8 mouse cellular contexts compared by ENCODE assay signal in genomic region chr5:134372926-134373658, GRCm38 (mm10). TPM values are rescaled to one million over a fixed set of nuclear protein-coding genes. Genes with fewer than 3 reads are reported as not detected.
DNase-seq lines count a peak whose midpoint lies in the region; ATAC-seq and TF ChIP-seq lines count a peak whose summit lies in the region.
"Had no signal": no experiment of that assay in that cellular context is flagged by ENCODE, and none has a peak within 500 bp of the region (broad histone marks: within the 10 kb centered on the region; RNA-seq: fewer than 3 reads in every experiment).

No protein-coding gene starts in this region.

- TF ChIP-seq CTCF in liver, embryonic 14.5 days (IDR thresholded peaks at IDR 0.05; ENCODE audit: low read depth): peak; percentile 53
- TF ChIP-seq CTCF in E14TG2a.4 (conservative IDR thresholded peaks at IDR 0.05; ENCODE audit: low read length): peak; percentile 79
- peak; percentile 25; the same call in 1 of the 2 replicates for TF ChIP-seq CTCF in brain, embryonic 14.5 days (IDR thresholded peaks at IDR 0.05; ENCODE audit: borderline replicate concordance, extremely low read depth, insufficient read depth, insufficient read length)

- 78% methylated on average over 6 of the region's 6 CpGs for WGBS in liver, embryonic 14.5 days (ENCODE audit: insufficient replicate concordance)
- 79% methylated on average over 6 of the region's 6 CpGs for WGBS in liver, embryonic 12.5 days (ENCODE audit: insufficient replicate concordance)

- no peak overlapping the region for H3K4me3 ChIP-seq in liver, embryonic 14.5 days (ENCODE audit: insufficient read depth in 1 of 2, low read depth in 2 of 2, low read length in 2 of 2)
- no peak overlapping the region for H3K4me3 ChIP-seq in liver, embryonic 12.5 days
- H3K4me3 ChIP-seq in E14TG2a.4 (replicated peaks; ENCODE audit: low read length): no peak overlapping the region
- H3K4me3 ChIP-seq: erythroblast, embryonic 14.5 days had no signal

- no peak overlapping the region for H3K27ac ChIP-seq in liver, embryonic 14.5 days
- no peak overlapping the region for H3K27ac ChIP-seq in liver, embryonic 12.5 days

- no peaks in the 10 kb centered on the region for H3K4me1 ChIP-seq in liver, embryonic 14.5 days (replicated peaks; ENCODE audit: control insufficient read depth in 2 of 2, insufficient read depth in 2 of 2, low read length in 1 of 2)
- 0 out of 2 replicates have a peak, but pooled peaks cover 6% of the 10 kb centered on the region for H3K4me1 ChIP-seq in liver, embryonic 12.5 days
- H3K4me1 ChIP-seq in E14TG2a.4 (replicated peaks; ENCODE audit: low read depth, low read length): peaks cover 54% of the 10 kb centered on the region

- TF ChIP-seq EP300 in liver, embryonic 14.5 days (IDR thresholded peaks at IDR 0.05; ENCODE audit: low read depth): no peak

- H3K36me3 ChIP-seq in liver, embryonic 14.5 days (replicated peaks; ENCODE audit: control insufficient read depth, insufficient read depth, low read depth): no peaks in the 10 kb centered on the region
- peaks cover 20% of the 10 kb centered on the region; the same call in 1 of the 2 replicates for H3K36me3 ChIP-seq in liver, embryonic 12.5 days
- H3K36me3 ChIP-seq in E14TG2a.4 (ENCODE audit: insufficient read depth, low read length): peaks cover 83% of the 10 kb centered on the region

- H3K27me3 ChIP-seq in liver, embryonic 14.5 days (ENCODE audit: control insufficient read depth, insufficient read depth, low read length): no peaks in the 10 kb centered on the region
- H3K27me3 ChIP-seq in liver, embryonic 12.5 days (replicated peaks): no peaks in the 10 kb centered on the region
- H3K27me3 ChIP-seq in E14TG2a.4 (ENCODE audit: insufficient read depth, low read length): no peaks in the 10 kb centered on the region

- TF ChIP-seq POLR2A in brain, embryonic 14.5 days (IDR thresholded peaks at IDR 0.05; ENCODE audit: borderline replicate concordance, extremely low read depth, insufficient read depth, insufficient read length, poor library complexity, severe bottlenecking): no peak

- ATAC-seq in liver, embryonic 14.5 days (ENCODE audit: insufficient read depth): no peak
- ATAC-seq in liver, embryonic 12.5 days: no peak

- H3K4me2 ChIP-seq in liver, embryonic 14.5 days (ENCODE audit: low read depth): no peak overlapping the region
- no peak overlapping the region for H3K4me2 ChIP-seq in liver, embryonic 12.5 days

- DNase-seq in liver, embryonic 14.5 days (ENCODE audit: low read depth in 3 of 3, low spot score in 3 of 3): no peak
- DNase-seq in brain, embryonic 14.5 days (ENCODE audit: low read depth): no peak
- DNase-seq in thymus, postnatal 14 days: peak; percentile 66
- DNase-seq in c-Kit-positive CD71-positive TER-119-positive erythroid progenitor cells, embryonic 14.5 days (ENCODE audit: low spot score): no peak
- no peak for DNase-seq in heart, adult 8-10 months (ENCODE audit: low spot score)

- H3K9ac ChIP-seq in liver, embryonic 14.5 days (replicated peaks): no peak overlapping the region
- H3K9ac ChIP-seq in liver, embryonic 12.5 days: no peak overlapping the region

- H3K9me3 ChIP-seq in liver, embryonic 14.5 days (ENCODE audit: control insufficient read depth, low read length): no peaks in the 10 kb centered on the region
- no peaks in the 10 kb centered on the region for H3K9me3 ChIP-seq in liver, embryonic 12.5 days (replicated peaks)
- H3K9me3 ChIP-seq in E14TG2a.4 (ENCODE audit: low read length): no peaks in the 10 kb centered on the region

RNA-seq across cellular contexts. Expression of gene Gtf2i, which starts 58.5 kb away (rescaled TPM):
- polyA plus RNA-seq in liver, embryonic 14.5 days (2012; rRNA removed): 19.5 and 26.5 TPM in 2 replicates
- 26.1 and 29.8 TPM in 2 replicates for polyA plus RNA-seq in liver, embryonic 14.5 days (2014; fragmentation: Nextera tagmentation; extraction: Ambion mirVana)
- polyA plus RNA-seq in liver, embryonic 12.5 days (2016; fragmentation: Nextera tagmentation; extraction: Ambion mirVana): 65.4 and 65.6 TPM in 2 replicates
- 156 and 196 TPM in 2 replicates for polyA plus RNA-seq in brain, embryonic 14.5 days (2012; rRNA removed)
- total RNA-seq in heart, adult 8-10 months (2022): 100 to 1,000 TPM; 183 to 210 (median 205) TPM

Comparison
In these comparisons a context has a peak if more than half of its experiments do, and no peak if none do; other contexts are left out.
1. CTCF ChIP-seq: peak in every context shown above with its lines; median percentile 79 in E14TG2a.4; 53 in liver, embryonic 14.5 days; 25 in brain, embryonic 14.5 days.